Mouse (Mus musculus) E14TG2a.4 (cell line): ENCODE measurements around the gene 2610528J11Rik.

ENCODE experiments used
- CTCF ChIP-seq: conservative IDR thresholded peaks from 2 replicates; pipeline ENCODE4 v1.5.1; 2014; ENCODE audit warnings: low read length
- POU5F1 ChIP-seq: IDR thresholded peaks from 2 replicates; pipeline ENCODE4 v1.6.1; 2014; ENCODE audit warnings: low read length, borderline replicate concordance

DNA sequence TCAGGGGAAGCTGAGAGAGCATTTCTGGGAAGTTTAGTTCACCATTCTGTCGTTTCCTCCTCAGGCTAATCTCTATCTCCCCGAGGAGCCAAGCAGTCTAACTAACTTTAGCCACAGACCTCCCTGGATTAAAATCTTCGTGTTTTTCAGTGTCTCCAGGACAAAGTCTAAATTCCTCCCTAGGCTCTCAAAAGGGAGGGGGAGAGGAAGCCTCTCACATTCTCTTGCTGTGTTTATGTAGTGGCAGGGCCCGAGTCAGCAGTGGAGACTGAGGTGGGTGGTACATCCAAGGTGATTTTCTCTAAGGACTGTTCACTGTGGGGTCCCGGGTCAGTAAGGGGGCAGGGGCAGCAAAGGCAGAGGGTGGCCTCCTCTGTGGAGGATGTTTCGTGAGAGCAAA is 11.0 kb downstream of the 2610528J11Rik start:
- TF ChIP-seq CTCF (no peak), POU5F1 (no peak)
